Mouse (Mus musculus) midbrain, embryonic 14.5 days (tissue): Measurements from ENCODE around the gene Fam180a. TPM values are rescaled to one million over a fixed set of nuclear protein-coding genes. Genes with fewer than 3 reads are reported as not detected.

Experiments used
- ATAC-seq: fragments of 200-750 bp; cut with Nextera tagmentation; 2 replicates; pipeline ENCODE4 v1.8.0; 2017; ENCODE audit warnings: moderate number of reproducible peaks, moderate library complexity; ENCODE audit not compliant: low FRiP score, low TSS enrichment
- DNase-seq: peaks from one replicate; pipeline ENCODE4 v3.0.0-alpha.2; 2015
- H3K27ac ChIP-seq: fragments of 300-500 bp; sonication (generic); replicated peaks from 2 replicates; pipeline ENCODE4 v1.5.1; 2014; ENCODE audit warnings: mild to moderate bottlenecking, low read depth, low read length, moderate library complexity
- H3K27me3 ChIP-seq: fragments of 300-500 bp; sonication (generic); 2 replicates; pipeline ENCODE4 v1.6.1; 2014; ENCODE audit warnings: low read length, control low read depth, mixed read lengths; ENCODE audit not compliant: control insufficient read depth, insufficient read depth
- H3K36me3 ChIP-seq: fragments of 300-500 bp; sonication (generic); 2 replicates; pipeline ENCODE4 v1.6.1; 2014; ENCODE audit warnings: low read length, control low read depth; ENCODE audit not compliant: control insufficient read depth, insufficient read depth
- H3K4me1 ChIP-seq: fragments of 300-500 bp; sonication (generic); 2 replicates; pipeline ENCODE4 v1.6.1; 2014; ENCODE audit warnings: mild to moderate bottlenecking, antibody characterized with exemption, low read length, control low read depth; ENCODE audit not compliant: control insufficient read depth, insufficient read depth
- H3K4me2 ChIP-seq: fragments of 300-500 bp; sonication (generic); 2 replicates; pipeline ENCODE4 v1.6.1; 2014; ENCODE audit warnings: mild to moderate bottlenecking, low read length, moderate library complexity
- H3K4me3 ChIP-seq: fragments of 300-500 bp; sonication (generic); replicated peaks from 2 replicates; pipeline ENCODE4 v1.5.1; 2014; ENCODE audit warnings: low read depth, low read length
- H3K9ac ChIP-seq: fragments of 300-500 bp; sonication (generic); replicated peaks from 2 replicates; pipeline ENCODE4 v1.6.1; 2014; ENCODE audit warnings: mild to moderate bottlenecking, low read length, moderate library complexity
- H3K9me3 ChIP-seq: fragments of 300-500 bp; sonication (generic); 2 replicates; pipeline ENCODE4 v1.6.1; 2016; ENCODE audit warnings: low read length, control low read depth, mixed read lengths; ENCODE audit not compliant: control insufficient read depth
- WGBS: fragments of 180-500 bp; shearing (Covaris S2); extraction: QIAGEN DNeasy Blood & Tissue Kit; methylation state at CpG from one replicate; pipeline ENCODE4 v1.1.7; 2014; 5-methylcytosine and 5-hydroxymethylcytosine counted together
- polyA plus RNA-seq: library from polyadenylated mRNA; unstranded; fragments of >200 nt; fragmentation: Nextera tagmentation; extraction: Ambion mirVana; gene quantifications from 2 replicates; pipeline ENCODE4 v1.2.1, GENCODE M21; 2014

Fam180a gene
- polyA plus RNA-seq, 1 experiment from 2014 or later = 0.68 TPM

- Histone ChIP-seq H3K27me3 (no peaks in the 10 kb centered on the region), H3K27ac (0 out of 2 replicates have a peak overlapping the region, but pooled peaks have one; percentile 41), H3K4me1 (no peaks in the 10 kb centered on the region), H3K36me3 (no peaks in the 10 kb centered on the region), H3K9me3 (no peaks in the 10 kb centered on the region), H3K4me3 (no peak overlapping the region), H3K9ac (no peak overlapping the region), H3K4me2 (no peak overlapping the region)
- ATAC-seq (peak; percentile 53; the same call in 1 of the 2 replicates), DNase-seq (peak; percentile 52)
- WGBS = 74% methylated on average over 11 of the region's 11 CpGs
Observed at GRCm38 (mm10) chr6:35288114-35288761, 37.7 kb downstream of the Fam180a start.

- Histone ChIP-seq H3K4me3 (no peak overlapping the region), H3K4me1 (no peaks in the 10 kb centered on the region), H3K9ac (no peak overlapping the region), H3K27ac (no peak overlapping the region), H3K9me3 (no peaks in the 10 kb centered on the region), H3K27me3 (no peaks in the 10 kb centered on the region), H3K4me2 (no peak overlapping the region), H3K36me3 (no peaks in the 10 kb centered on the region)
- DNase-seq = no peak
- ATAC-seq = no peak
- WGBS = 83% methylated on average over 10 of the region's 10 CpGs
Observed at GRCm38 (mm10) chr6:35279306-35279705, 46.6 kb downstream of the Fam180a start.

GRCm38 (mm10) chr6:35277903-35278587 is 47.9 kb downstream of the Fam180a start:
- Histone ChIP-seq H3K9ac (no peak overlapping the region), H3K4me2 (no peak overlapping the region), H3K27me3 (no peaks in the 10 kb centered on the region), H3K4me1 (no peaks in the 10 kb centered on the region), H3K36me3 (no peaks in the 10 kb centered on the region), H3K4me3 (no peak overlapping the region), H3K27ac (no peak overlapping the region), H3K9me3 (no peaks in the 10 kb centered on the region)
- DNase-seq = no peak
- WGBS = 67% methylated on average over 10 of the region's 10 CpGs
- no peak for ATAC-seq

GRCm38 (mm10) chr6:35273391-35274082 is 52.4 kb downstream of the Fam180a start:
- Histone ChIP-seq H3K36me3 (no peaks in the 10 kb centered on the region), H3K27me3 (no peaks in the 10 kb centered on the region), H3K4me2 (no peak overlapping the region), H3K27ac (no peak overlapping the region), H3K9me3 (0 out of 2 replicates have a peak, but pooled peaks cover 3% of the 10 kb centered on the region), H3K4me1 (no peaks in the 10 kb centered on the region), H3K4me3 (no peak overlapping the region), H3K9ac (no peak overlapping the region)
- no peak for DNase-seq
- WGBS = 89% methylated on average over 11 of the region's 11 CpGs
- ATAC-seq = no peak

GRCm38 (mm10) chr6:35271868-35272765 is 53.8 kb downstream of the Fam180a start:
- Histone ChIP-seq H3K4me3 (no peak overlapping the region), H3K36me3 (no peaks in the 10 kb centered on the region), H3K27me3 (no peaks in the 10 kb centered on the region), H3K4me1 (no peaks in the 10 kb centered on the region), H3K9ac (no peak overlapping the region), H3K4me2 (no peak overlapping the region), H3K27ac (no peak overlapping the region), H3K9me3 (0 out of 2 replicates have a peak, but pooled peaks cover 3% of the 10 kb centered on the region)
- WGBS = 90% methylated on average over 20 of the region's 20 CpGs
- no peak for ATAC-seq
- DNase-seq = no peak

- H3K9me3 ChIP-seq = 0 out of 2 replicates have a peak, but pooled peaks cover 3% of the 10 kb centered on the region
- H3K4me1 ChIP-seq = no peaks in the 10 kb centered on the region
- no peak overlapping the region for H3K27ac ChIP-seq
- no peaks in the 10 kb centered on the region for H3K36me3 ChIP-seq
- DNase-seq (peak; percentile 33), ATAC-seq (no peak)
- no peak overlapping the region for H3K4me2 ChIP-seq
- H3K27me3 ChIP-seq = no peaks in the 10 kb centered on the region
- no peak overlapping the region for H3K4me3 ChIP-seq
- 86% methylated on average over 12 of the region's 12 CpGs for WGBS
- H3K9ac ChIP-seq = no peak overlapping the region
Observed at GRCm38 (mm10) chr6:35271094-35271855, 54.7 kb downstream of the Fam180a start.

- Histone ChIP-seq H3K9me3 (0 out of 2 replicates have a peak, but pooled peaks cover 3% of the 10 kb centered on the region), H3K27me3 (no peaks in the 10 kb centered on the region), H3K4me3 (no peak overlapping the region), H3K4me2 (no peak overlapping the region), H3K4me1 (no peaks in the 10 kb centered on the region), H3K36me3 (no peaks in the 10 kb centered on the region), H3K9ac (no peak overlapping the region), H3K27ac (no peak overlapping the region)
- 79% methylated on average over 13 of the region's 13 CpGs for WGBS
- ATAC-seq (no peak), DNase-seq (no peak)
Observed at GRCm38 (mm10) chr6:35269643-35270042, 56.3 kb downstream of the Fam180a start.
